Mouse (Mus musculus): ENCODE results near the gene Fam71e1.

Gene Fam71e1

DNA sequence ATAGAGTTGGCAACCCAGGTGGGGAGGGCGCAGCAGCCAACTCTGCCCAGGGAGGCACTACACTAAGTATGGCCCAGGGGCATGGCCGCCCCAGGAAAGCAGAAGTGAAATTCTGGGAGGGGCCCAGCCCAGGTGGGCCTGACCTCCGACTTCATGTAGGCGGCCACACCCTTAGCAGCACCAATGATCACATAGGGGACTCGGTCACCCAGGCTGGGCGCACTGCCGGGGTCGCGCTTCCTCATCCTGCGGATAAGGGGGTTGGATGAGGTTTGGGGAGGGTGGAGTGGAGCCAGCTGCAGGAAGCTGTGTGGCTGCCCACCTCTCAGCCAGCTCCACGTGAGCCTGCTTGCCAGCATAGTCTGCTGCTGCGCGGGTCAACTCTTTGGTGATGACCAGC is 37.9 kb downstream of the Fam71e1 start:
- DNase-seq (ENCODE audit: low spot score in 2 of 2): no peak

DNA sequence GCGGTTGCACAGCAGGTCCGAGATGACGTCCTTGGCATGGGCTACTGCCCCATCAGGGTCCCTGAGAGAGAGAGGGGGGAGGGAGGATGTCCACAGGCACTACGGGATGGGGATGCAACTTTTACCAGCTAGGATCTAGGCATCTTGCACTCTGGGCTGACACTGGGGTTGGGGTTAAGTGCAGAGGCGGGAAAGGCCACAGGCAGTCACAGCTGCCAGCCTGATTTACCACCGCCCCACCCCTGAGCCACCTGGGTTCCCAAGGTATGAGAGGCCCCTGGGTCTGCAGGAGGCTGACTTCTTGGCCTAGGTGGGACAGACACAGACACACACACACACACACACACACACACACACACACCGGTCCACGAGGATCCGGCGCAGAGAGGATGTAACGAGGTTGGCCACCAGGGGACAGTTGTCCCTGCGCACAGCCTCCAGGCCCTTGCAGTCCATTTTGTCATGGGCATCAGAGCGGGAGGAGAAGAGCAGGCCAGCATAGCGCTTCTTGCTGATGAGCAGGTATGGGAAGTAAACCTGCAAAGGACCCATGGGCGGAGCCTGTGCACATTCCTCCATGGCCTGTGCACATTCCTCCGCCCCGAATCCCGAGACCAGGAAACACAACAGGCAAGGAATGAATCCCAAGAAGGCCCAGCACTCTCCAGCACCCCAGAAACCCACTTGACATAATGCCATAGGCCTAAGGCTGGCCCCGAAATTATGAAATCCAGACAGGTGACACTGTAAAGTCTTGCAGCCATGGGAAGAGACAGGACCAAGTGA is 38.5 kb downstream of the Fam71e1 start:
- no peak for DNase-seq (ENCODE audit: low spot score in 2 of 2)

GRCm38 (mm10) chr7:44535657-44536589 is 39.5 kb downstream of the Fam71e1 start:
- DNase-seq (ENCODE audit: low spot score in 2 of 2): no peak

- no peak for DNase-seq (ENCODE audit: low spot score in 2 of 2)
Measured at GRCm38 (mm10) chr7:44536590-44536968, 40.2 kb downstream of the Fam71e1 start.

GRCm38 (mm10) chr7:44537009-44537408 is 40.6 kb downstream of the Fam71e1 start:
- no peak for DNase-seq (ENCODE audit: low spot score in 2 of 2)

DNA sequence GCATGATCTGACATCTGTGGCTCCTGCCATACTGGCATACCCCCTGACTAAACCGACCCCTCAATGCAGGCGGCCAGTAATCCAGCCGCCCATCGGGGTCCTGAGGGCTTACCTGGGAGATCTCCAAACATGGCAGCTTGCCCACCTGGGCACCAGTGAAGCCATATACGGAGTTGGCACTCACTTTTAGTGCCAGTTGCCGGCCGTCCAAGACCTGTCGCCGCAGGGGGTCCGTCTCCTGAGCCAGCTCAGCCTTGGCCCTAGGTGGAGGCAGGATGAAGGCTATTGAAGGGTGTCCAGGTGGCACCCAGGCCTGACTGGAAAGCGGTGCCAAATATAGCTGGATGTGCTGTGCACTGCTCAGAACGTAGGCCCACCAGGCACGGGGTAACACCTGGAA is 41.1 kb downstream of the Fam71e1 start:
- DNase-seq (ENCODE audit: low spot score in 2 of 2): no peak

DNA sequence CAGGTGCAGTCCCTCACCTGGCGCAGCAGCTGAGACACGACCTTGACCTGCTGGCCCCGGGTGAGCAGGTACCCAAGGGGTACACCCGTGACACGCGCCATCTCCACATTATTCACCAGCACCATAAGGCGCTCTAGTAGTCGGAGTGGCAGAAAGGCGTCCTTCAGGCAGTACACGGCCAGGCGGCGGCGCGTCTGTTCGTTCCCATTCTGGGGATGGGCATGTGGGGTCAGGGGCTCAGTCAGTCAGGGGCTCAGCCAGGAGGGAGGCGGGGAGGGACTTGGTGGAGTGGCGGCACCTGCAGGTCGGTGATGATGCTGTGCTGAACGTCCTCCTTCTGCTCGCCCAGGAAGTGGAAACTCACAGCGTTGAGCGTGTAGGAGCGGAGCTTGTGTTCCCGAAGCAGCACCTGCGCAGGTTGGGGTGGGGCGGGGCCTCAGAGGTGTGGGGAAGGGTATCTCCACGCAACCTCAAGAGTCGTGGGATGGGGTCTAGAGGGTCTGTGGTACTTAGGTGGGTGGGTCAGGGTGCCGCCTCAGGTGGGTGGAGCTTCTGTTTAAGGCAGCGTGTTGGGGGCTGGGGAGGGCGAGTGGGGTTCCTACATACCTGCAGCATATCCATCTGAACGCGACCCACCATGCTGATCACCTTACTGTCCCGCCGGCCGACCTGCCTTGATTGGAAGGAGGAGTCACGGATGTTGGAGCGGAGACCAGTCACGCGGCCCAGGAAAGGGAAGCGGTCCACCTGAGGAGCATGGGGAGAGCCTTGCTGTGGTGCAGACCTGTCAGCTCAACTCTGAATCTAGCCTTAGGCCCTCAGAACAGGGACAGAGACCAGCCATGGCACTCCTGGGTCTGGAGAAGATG is 42.6 kb downstream of the Fam71e1 start:
- no peak for DNase-seq (ENCODE audit: low spot score in 2 of 2)

- no peak for DNase-seq (ENCODE audit: low spot score in 2 of 2)
Measured at GRCm38 (mm10) chr7:44542555-44542954, 46.2 kb downstream of the Fam71e1 start.

DNA sequence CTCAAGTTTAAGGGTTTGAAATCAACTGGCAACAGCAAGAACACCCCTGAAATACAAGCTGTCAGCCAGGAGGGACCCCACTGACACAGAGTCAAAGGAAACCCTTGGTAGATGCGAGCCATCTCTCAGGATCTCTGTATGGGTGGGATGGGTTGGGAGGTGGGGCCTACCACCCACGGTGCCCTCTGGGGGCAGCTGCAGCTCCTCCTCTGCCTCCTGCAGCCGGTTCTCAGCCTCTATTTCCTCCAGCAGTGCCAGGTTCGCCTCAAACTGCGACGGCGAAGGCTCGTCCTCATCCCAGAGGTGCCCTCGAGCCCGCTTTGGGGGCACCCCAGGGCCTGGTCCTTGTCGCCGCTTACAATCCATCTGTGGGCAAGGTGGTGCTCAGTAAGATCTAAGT is 46.7 kb downstream of the Fam71e1 start:
- DNase-seq (ENCODE audit: low spot score in 2 of 2): no peak

GRCm38 (mm10) chr7:44546274-44546673 is 49.9 kb downstream of the Fam71e1 start:
- DNase-seq (ENCODE audit: low spot score in 2 of 2): no peak

GRCm38 (mm10) chr7:44547041-44547440 is 50.7 kb downstream of the Fam71e1 start:
- DNase-seq (ENCODE audit: low spot score in 2 of 2): no peak

DNA sequence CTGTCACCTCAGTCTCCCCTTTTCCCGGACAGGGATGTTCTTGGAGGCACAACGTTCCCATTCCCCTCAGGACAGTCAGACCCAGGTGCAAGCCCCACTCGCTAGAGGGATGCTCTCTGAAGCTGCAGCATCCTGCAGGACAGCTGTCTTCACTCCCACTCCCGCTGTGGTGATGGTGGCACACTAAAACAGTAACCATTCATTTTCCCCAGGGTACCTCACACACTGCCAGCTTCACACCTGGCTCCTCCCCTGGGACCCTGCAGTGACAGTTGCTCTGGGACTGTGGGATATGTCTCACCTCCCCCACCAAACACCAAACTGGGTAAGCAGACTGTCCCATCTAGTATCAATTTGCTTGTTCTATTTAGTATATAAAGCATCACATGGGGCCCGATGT is 51.3 kb downstream of the Fam71e1 start:
- no peak for DNase-seq (ENCODE audit: low spot score in 2 of 2)

- DNase-seq (ENCODE audit: low spot score in 2 of 2): peak; percentile 99
Measured at GRCm38 (mm10) chr7:44548497-44549087, 52.2 kb downstream of the Fam71e1 start, which contains the start of gene Pold1. Pold1 (minus strand) TSS chr7:44548849.

- DNase-seq (ENCODE audit: low spot score in 2 of 2): no peak
Measured at GRCm38 (mm10) chr7:44549621-44550408, 53.4 kb downstream of the Fam71e1 start.

GRCm38 (mm10) chr7:44550409-44550678 is 54.0 kb downstream of the Fam71e1 start:
- no peak for DNase-seq (ENCODE audit: low spot score in 2 of 2)

All from frontal cortex, postnatal 10 days (tissue).